Mouse (Mus musculus): ENCODE measurements at regions not wholly inside any gene's neighbourhood (a gene's known extent, or its start where the extent isn't known, plus 50 kb on each side); places are given as distances from the start of the nearest gene placed in this dataset.

DNA sequence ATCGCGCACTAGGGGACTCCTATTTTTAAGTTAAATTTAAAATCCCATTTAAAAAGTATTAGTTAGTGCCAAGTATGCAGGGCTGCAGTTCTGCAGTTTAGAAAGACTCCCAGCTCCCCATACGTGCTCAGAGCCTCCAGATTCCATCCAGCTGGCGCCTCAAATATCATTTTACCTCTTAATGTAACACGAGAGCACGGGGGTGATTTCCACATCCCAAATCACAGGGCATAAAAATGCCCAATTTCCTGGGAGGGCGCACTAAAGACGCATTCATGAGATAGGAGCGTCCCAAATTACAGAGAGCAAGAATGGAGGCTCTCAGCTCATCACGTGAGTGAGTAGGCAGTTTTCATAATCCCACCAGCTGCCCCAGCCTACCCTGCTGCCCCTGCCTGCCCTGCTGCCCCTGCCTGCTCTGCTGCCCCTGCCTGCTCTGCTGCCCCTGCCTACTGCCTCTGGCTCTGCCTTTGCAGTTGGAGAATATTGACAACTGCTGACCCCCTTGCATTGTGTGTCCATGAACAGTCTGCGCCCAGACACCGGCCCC is 414.1 kb downstream of the Ajap1 start:
- WGBS = 87% methylated on average over 12 of the region's 12 CpGs
- no peaks in the 10 kb centered on the region for H3K9me3 ChIP-seq (ENCODE audit: control insufficient read depth, low read length)

DNA sequence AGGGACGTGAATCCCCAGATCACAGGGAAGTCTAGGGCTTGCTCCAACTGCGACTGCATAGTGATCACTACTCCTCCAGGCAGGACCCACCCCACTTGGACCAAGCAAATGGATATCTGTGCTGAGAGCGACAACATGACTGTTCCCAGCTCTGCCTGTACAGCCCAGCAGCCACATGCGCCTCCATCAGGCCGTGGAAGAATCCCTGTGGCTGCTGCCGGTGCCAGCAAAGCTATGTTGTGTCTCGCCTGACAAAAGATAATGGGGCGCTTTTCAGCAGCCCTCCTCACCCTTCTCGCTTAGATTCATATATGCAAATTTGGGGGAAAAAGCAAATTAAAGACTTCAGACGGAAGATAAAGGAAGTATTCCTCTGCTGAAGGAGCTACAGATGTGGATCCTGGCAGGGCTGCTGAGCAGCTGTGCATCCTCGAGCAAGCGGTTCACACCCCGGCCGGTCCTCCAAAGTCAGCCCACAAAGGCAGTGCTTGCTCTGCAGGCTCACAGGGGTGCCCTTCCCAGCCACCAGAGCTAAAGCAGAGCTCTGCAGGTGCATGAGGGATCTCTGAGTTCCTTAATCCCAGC is 418.5 kb downstream of the Ajap1 start:
- H3K4me3 ChIP-seq (ENCODE audit: low read depth, low read length) = no peak overlapping the region
- H3K36me3 ChIP-seq (ENCODE audit: control insufficient read depth, insufficient read depth, low read length) = no peaks in the 10 kb centered on the region
- H3K27me3 ChIP-seq (ENCODE audit: control insufficient read depth, insufficient read depth, low read length) = no peaks in the 10 kb centered on the region
- H3K9me3 ChIP-seq (ENCODE audit: control insufficient read depth, low read length) = no peaks in the 10 kb centered on the region
- H3K4me1 ChIP-seq (ENCODE audit: control insufficient read depth, insufficient read depth, low read length) = no peaks in the 10 kb centered on the region
- H3K4me2 ChIP-seq = no peak overlapping the region
- no peak overlapping the region for H3K27ac ChIP-seq (ENCODE audit: low read depth, low read length)
- no peak for ATAC-seq (ENCODE audit: low FRiP score)
- 84% methylated on average over 14 of the region's 14 CpGs for whole genome bisulfite sequencing
- H3K9ac ChIP-seq (ENCODE audit: low read length) = no peak overlapping the region
- DNase-seq (ENCODE audit: low spot score, missing footprints) = no peak

More for the DNA sequence above, 414.1 kb downstream of the Ajap1 start:
- Histone ChIP-seq H3K4me1 (ENCODE audit: control insufficient read depth, insufficient read depth, low read length) (peaks cover 4% of the 10 kb centered on the region), H3K9ac (ENCODE audit: low read length) (no peak overlapping the region), H3K4me2 (no peak overlapping the region), H3K27me3 (ENCODE audit: control insufficient read depth, insufficient read depth, low read length) (no peaks in the 10 kb centered on the region), H3K4me3 (ENCODE audit: low read depth, low read length) (no peak overlapping the region), H3K27ac (ENCODE audit: low read depth, low read length) (no peak overlapping the region), H3K36me3 (ENCODE audit: control insufficient read depth, insufficient read depth, low read length) (no peaks in the 10 kb centered on the region)
- ATAC-seq (ENCODE audit: low FRiP score) = no peak
- no peak for DNase-seq (ENCODE audit: low spot score, missing footprints)

GRCm38 (mm10) chr4:153063402-153063801 is 419.2 kb downstream of the Ajap1 start:
- Histone ChIP-seq H3K27me3 (ENCODE audit: control insufficient read depth, insufficient read depth, low read length) (no peaks in the 10 kb centered on the region), H3K27ac (ENCODE audit: low read depth, low read length) (no peak overlapping the region), H3K36me3 (ENCODE audit: control insufficient read depth, insufficient read depth, low read length) (no peaks in the 10 kb centered on the region), H3K4me1 (ENCODE audit: control insufficient read depth, insufficient read depth, low read length) (no peaks in the 10 kb centered on the region), H3K4me3 (ENCODE audit: low read depth, low read length) (no peak overlapping the region), H3K9ac (ENCODE audit: low read length) (no peak overlapping the region), H3K9me3 (ENCODE audit: control insufficient read depth, low read length) (no peaks in the 10 kb centered on the region), H3K4me2 (no peak overlapping the region)
- WGBS = 85% methylated on average over 9 of the region's 9 CpGs
- ATAC-seq (ENCODE audit: low FRiP score) (no peak), DNase-seq (ENCODE audit: low spot score, missing footprints) (no peak)

DNA sequence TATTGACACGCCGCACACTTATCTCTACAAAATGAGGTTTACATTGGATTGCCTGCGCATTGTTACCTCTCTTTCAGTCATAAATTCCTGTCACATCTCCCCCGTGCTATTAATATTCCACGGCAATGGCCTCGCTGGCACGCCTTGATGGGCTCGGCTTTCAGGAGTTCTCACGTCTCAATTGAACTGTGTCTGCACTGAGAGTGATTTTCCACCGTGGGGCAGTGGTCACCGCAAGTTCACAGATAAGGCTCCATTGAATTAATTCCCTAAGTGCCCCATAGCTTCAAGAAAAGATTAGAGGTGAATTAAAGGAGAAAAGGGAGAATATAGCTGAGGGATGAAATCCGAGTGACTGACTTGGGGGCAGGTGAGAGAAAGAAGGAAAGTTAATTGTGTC is 424.5 kb downstream of the Ajap1 start:
- Histone ChIP-seq H3K4me3 (ENCODE audit: low read depth, low read length) (no peak overlapping the region), H3K36me3 (ENCODE audit: control insufficient read depth, insufficient read depth, low read length) (no peaks in the 10 kb centered on the region), H3K4me2 (no peak overlapping the region), H3K27me3 (ENCODE audit: control insufficient read depth, insufficient read depth, low read length) (no peaks in the 10 kb centered on the region), H3K9ac (ENCODE audit: low read length) (no peak overlapping the region), H3K9me3 (ENCODE audit: control insufficient read depth, low read length) (no peaks in the 10 kb centered on the region), H3K4me1 (ENCODE audit: control insufficient read depth, insufficient read depth, low read length) (no peaks in the 10 kb centered on the region), H3K27ac (ENCODE audit: low read depth, low read length) (no peak overlapping the region)
- 73% methylated on average over 12 of the region's 12 CpGs for WGBS
- no peak for DNase-seq (ENCODE audit: low spot score, missing footprints)
- no peak for ATAC-seq (ENCODE audit: low FRiP score)

DNA sequence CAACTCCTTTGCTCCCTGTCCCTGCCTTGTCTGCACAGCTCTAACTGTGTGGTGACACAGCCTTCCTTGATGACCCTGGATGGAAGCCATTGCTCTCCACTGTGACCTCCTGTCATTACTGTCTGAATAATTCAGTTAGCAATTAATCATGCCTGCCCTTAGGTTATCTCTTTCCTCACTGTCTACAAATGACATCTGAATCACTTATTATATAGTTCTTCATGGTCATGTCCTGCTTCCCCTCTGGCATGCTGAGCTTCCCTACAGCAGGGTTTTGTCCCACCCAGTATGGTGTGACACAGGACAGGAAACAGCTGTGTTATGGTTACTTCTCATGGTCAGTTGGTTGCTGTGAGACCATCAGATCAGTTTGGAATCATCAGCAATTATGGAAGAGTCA is 458.9 kb downstream of the Ajap1 start:
- H3K27ac ChIP-seq (ENCODE audit: low read depth, low read length) = no peak overlapping the region
- no peak overlapping the region for H3K9ac ChIP-seq (ENCODE audit: low read length)
- no peaks in the 10 kb centered on the region for H3K36me3 ChIP-seq (ENCODE audit: control insufficient read depth, insufficient read depth, low read length)
- H3K4me1 ChIP-seq (ENCODE audit: control insufficient read depth, insufficient read depth, low read length) = no peaks in the 10 kb centered on the region
- DNase-seq (ENCODE audit: low spot score, missing footprints) = no peak
- no peak for ATAC-seq (ENCODE audit: low FRiP score)
- H3K4me2 ChIP-seq = no peak overlapping the region
- H3K9me3 ChIP-seq (ENCODE audit: control insufficient read depth, low read length) = no peaks in the 10 kb centered on the region
- H3K27me3 ChIP-seq (ENCODE audit: control insufficient read depth, insufficient read depth, low read length) = no peaks in the 10 kb centered on the region
- no peak overlapping the region for H3K4me3 ChIP-seq (ENCODE audit: low read depth, low read length)

DNA sequence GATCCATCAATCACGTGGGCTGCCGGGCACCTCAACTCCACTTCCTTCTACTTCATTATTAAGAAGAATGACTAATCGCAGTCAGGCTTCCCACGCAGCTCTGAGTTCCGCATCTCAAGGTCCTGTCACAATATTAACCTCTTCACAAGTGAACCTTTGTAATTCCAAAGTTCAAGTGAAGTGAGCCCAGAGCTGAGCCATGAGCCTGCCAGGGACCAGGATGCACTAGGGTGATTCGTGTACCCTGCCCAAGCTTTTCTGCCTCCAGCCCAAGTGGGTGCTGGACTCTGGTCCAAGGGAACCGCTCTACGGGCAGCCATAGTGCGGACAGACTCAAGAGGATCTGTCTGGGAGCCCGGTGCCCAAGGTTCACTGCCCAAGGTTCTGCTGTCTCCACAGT is 463.4 kb downstream of the Ajap1 start:
- Histone ChIP-seq H3K36me3 (ENCODE audit: control insufficient read depth, insufficient read depth, low read length) (no peaks in the 10 kb centered on the region), H3K27me3 (ENCODE audit: control insufficient read depth, insufficient read depth, low read length) (no peaks in the 10 kb centered on the region), H3K4me2 (no peak overlapping the region), H3K27ac (ENCODE audit: low read depth, low read length) (peak overlapping the region; percentile 5; the same call in 1 of the 2 replicates), H3K9me3 (ENCODE audit: control insufficient read depth, low read length) (no peaks in the 10 kb centered on the region), H3K4me3 (ENCODE audit: low read depth, low read length) (no peak overlapping the region), H3K4me1 (ENCODE audit: control insufficient read depth, insufficient read depth, low read length) (peaks cover 7% of the 10 kb centered on the region), H3K9ac (ENCODE audit: low read length) (no peak overlapping the region)
- DNase-seq (ENCODE audit: low spot score, missing footprints) = no peak
- ATAC-seq (ENCODE audit: low FRiP score) = no peak
- 89% methylated on average over 10 of the region's 10 CpGs for WGBS

DNA sequence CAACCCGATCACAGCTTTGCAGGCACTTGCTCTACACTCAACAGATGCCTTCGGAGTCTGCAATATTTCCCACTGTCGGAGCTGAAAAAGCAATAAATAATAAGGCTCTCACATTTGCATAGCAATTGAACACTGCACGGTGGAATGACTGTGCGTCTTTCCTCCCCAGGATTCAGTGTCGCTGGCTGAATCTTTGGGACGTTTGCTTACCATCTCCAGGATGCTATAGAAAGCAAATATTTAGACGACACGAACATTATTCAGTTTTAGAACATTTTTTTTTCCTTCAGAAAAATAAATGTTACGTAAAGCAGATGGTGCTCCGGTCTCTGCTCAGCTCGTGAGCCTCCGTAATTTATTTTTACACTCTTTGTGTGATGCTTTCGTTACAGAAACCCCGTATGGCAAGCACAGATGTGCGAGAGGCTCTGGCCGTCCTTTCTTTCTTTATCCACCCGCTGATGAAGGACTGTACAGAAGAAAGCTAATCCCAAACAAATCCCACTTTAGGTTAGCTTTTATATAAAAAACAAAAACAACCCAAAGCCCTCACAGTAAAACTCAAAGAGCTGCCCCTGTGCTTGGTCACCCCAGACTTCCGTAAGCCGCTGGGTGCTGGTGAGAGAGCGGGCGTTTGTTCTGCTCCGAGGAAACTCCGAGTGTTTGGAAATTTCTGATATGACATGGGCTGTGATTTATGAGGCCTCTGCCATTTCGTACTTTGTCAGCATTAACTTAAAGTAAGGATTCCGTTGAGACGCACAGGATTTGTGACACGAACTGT is 464.3 kb downstream of the Ajap1 start:
- WGBS = 63% methylated on average over 28 of the region's 28 CpGs
- H3K4me2 ChIP-seq = 0 out of 2 replicates have a peak overlapping the region, but pooled peaks have one; percentile 4
- no peaks in the 10 kb centered on the region for H3K9me3 ChIP-seq (ENCODE audit: control insufficient read depth, low read length)
- peak overlapping the region; percentile 24; the same call in 1 of the 2 replicates for H3K9ac ChIP-seq (ENCODE audit: low read length)
- no peaks in the 10 kb centered on the region for H3K36me3 ChIP-seq (ENCODE audit: control insufficient read depth, insufficient read depth, low read length)
- H3K27me3 ChIP-seq (ENCODE audit: control insufficient read depth, insufficient read depth, low read length) = no peaks in the 10 kb centered on the region
- DNase-seq (ENCODE audit: low spot score, missing footprints) = peak; percentile 88
- H3K4me1 ChIP-seq (ENCODE audit: control insufficient read depth, insufficient read depth, low read length) = peaks cover 7% of the 10 kb centered on the region
- H3K4me3 ChIP-seq (ENCODE audit: low read depth, low read length) = no peak overlapping the region
- H3K27ac ChIP-seq (ENCODE audit: low read depth, low read length) = peak overlapping the region; percentile 7; the same call in 1 of the 2 replicates
- ATAC-seq (ENCODE audit: low FRiP score) = no peak

DNA sequence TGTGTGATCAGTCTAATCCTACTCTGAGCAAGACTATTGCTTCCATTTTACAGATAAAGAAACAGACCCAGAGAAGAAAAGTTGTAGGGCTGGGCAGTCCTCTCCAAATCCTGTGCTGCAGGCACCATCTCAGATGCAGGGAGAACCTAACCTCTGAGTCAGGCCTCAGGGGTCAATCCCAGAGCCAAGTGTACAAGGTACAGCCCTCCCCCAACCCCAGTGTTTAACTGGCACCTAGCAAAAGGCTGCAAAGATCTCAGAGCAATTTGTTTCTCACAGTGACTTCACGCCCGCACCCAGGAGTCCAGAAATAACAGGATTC is 464.8 kb downstream of the Ajap1 start:
- Histone ChIP-seq H3K4me3 (ENCODE audit: low read depth, low read length) (no peak overlapping the region), H3K36me3 (ENCODE audit: control insufficient read depth, insufficient read depth, low read length) (no peaks in the 10 kb centered on the region), H3K9me3 (ENCODE audit: control insufficient read depth, low read length) (no peaks in the 10 kb centered on the region), H3K27ac (ENCODE audit: low read depth, low read length) (peak overlapping the region; percentile 7; the same call in 1 of the 2 replicates), H3K9ac (ENCODE audit: low read length) (no peak overlapping the region), H3K27me3 (ENCODE audit: control insufficient read depth, insufficient read depth, low read length) (no peaks in the 10 kb centered on the region), H3K4me2 (no peak overlapping the region), H3K4me1 (ENCODE audit: control insufficient read depth, insufficient read depth, low read length) (peaks cover 7% of the 10 kb centered on the region)
- DNase-seq (ENCODE audit: low spot score, missing footprints) (no peak), ATAC-seq (ENCODE audit: low FRiP score) (no peak)
- 77% methylated on average over 2 of the region's 2 CpGs for WGBS

DNA sequence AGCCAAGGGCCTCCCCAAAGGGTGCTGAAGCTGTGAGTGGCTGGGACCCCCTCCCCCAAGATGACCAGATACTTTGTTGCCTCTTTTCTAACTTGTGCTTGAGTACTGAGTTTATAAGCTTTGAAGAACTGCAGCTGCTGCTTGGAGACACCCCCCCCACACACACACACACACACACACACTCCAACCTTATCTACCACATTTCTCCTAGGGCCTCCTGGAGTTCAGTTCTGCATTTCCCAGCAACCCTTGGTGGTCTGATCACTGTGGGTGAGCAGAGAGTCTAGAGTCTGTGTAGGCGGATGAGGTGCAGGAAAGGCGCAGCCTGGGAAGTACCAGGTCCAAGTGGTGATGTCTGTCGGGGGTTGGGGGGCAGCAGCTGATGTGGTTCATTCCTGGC is 479.3 kb downstream of the Ajap1 start:
- 74% methylated on average over 3 of the region's 3 CpGs for WGBS
- DNase-seq (ENCODE audit: low spot score, missing footprints) = no peak
- ATAC-seq (ENCODE audit: low FRiP score) = no peak
- H3K27ac ChIP-seq (ENCODE audit: low read depth, low read length) = no peak overlapping the region
- no peak overlapping the region for H3K4me3 ChIP-seq (ENCODE audit: low read depth, low read length)
- no peaks in the 10 kb centered on the region; the same call in 1 of the 2 replicates for H3K9me3 ChIP-seq (ENCODE audit: control insufficient read depth, low read length)
- no peaks in the 10 kb centered on the region for H3K4me1 ChIP-seq (ENCODE audit: control insufficient read depth, insufficient read depth, low read length)
- no peaks in the 10 kb centered on the region for H3K27me3 ChIP-seq (ENCODE audit: control insufficient read depth, insufficient read depth, low read length)
- H3K36me3 ChIP-seq (ENCODE audit: control insufficient read depth, insufficient read depth, low read length) = no peaks in the 10 kb centered on the region
- H3K9ac ChIP-seq (ENCODE audit: low read length) = no peak overlapping the region
- H3K4me2 ChIP-seq = no peak overlapping the region
